Mouse (Mus musculus): Measurements from ENCODE around the gene Pdcd1lg2. TPM values are rescaled to one million over a fixed set of nuclear protein-coding genes. Genes with fewer than 3 reads are reported as not detected.

The Pdcd1lg2 gene
- polyA plus RNA-seq (2015; fragmentation: Nextera tagmentation; extraction: Ambion mirVana) = 0.21 TPM in 1 of 2 replicates, not detected in the other

GRCm38 (mm10) chr19:29410619-29411018 is at the start of gene Pdcd1lg2:
Pdcd1lg2 (plus strand) TSS chr19:29410919.
- no peak within 1 kb of the TSS for H3K4me3 ChIP-seq (ENCODE audit: low read length)

GRCm38 (mm10) chr19:29361468-29362130 is 49.1 kb upstream of the Pdcd1lg2 start:
- peaks cover 7% of the 10 kb centered on the region; the same call in 1 of the 2 replicates for H3K4me1 ChIP-seq (replicated peaks; ENCODE audit: control insufficient read depth, insufficient read depth, low read length)
- ATAC-seq (ENCODE audit: low read depth) = peak; percentile 100
- peak overlapping the region; percentile 75 for H3K4me3 ChIP-seq (ENCODE audit: low read length)
- peak overlapping the region; percentile 84 for H3K9ac ChIP-seq (ENCODE audit: low read length)
- no peaks in the 10 kb centered on the region for H3K36me3 ChIP-seq (ENCODE audit: control insufficient read depth, insufficient read depth, low read length)
- H3K27me3 ChIP-seq (ENCODE audit: control insufficient read depth, insufficient read depth, low read depth, low read length) = no peaks in the 10 kb centered on the region
- 0 out of 2 replicates have a peak overlapping the region, but pooled peaks have one; percentile 13 for H3K27ac ChIP-seq (ENCODE audit: low read length)
- no peaks in the 10 kb centered on the region for H3K9me3 ChIP-seq (ENCODE audit: control insufficient read depth, low read length)
- WGBS = 2% methylated on average over 33 of the region's 33 CpGs
- H3K4me2 ChIP-seq (ENCODE audit: low read depth, low read length) = peak overlapping the region; percentile 86

More at GRCm38 (mm10) chr19:29410619-29411018, at the start of gene Pdcd1lg2:
- ATAC-seq (ENCODE audit: low read depth) = no peak
- Histone ChIP-seq H3K36me3 (ENCODE audit: control insufficient read depth, insufficient read depth, low read length) (no peaks in the 10 kb centered on the region), H3K4me1 (replicated peaks; ENCODE audit: control insufficient read depth, insufficient read depth, low read length) (peaks cover 4% of the 10 kb centered on the region), H3K9me3 (ENCODE audit: control insufficient read depth, low read length) (no peaks in the 10 kb centered on the region), H3K9ac (ENCODE audit: low read length) (no peak within 1 kb of the TSS), H3K27me3 (ENCODE audit: control insufficient read depth, insufficient read depth, low read depth, low read length) (no peaks in the 10 kb centered on the region), H3K27ac (ENCODE audit: low read length) (no peak within 1 kb of the TSS), H3K4me2 (ENCODE audit: low read depth, low read length) (no peak within 1 kb of the TSS)
- WGBS = 79% methylated on average over 4 of the region's 4 CpGs

GRCm38 (mm10) chr19:29362173-29362930 is 48.4 kb upstream of the Pdcd1lg2 start:
- peak overlapping the region; percentile 86 for H3K4me2 ChIP-seq (ENCODE audit: low read depth, low read length)
- H3K27me3 ChIP-seq (ENCODE audit: control insufficient read depth, insufficient read depth, low read depth, low read length) = no peaks in the 10 kb centered on the region
- ATAC-seq (ENCODE audit: low read depth) = no peak
- no peak overlapping the region for H3K27ac ChIP-seq (ENCODE audit: low read length)
- no peaks in the 10 kb centered on the region for H3K9me3 ChIP-seq (ENCODE audit: control insufficient read depth, low read length)
- H3K9ac ChIP-seq (ENCODE audit: low read length) = peak overlapping the region; percentile 84
- peak overlapping the region; percentile 75 for H3K4me3 ChIP-seq (ENCODE audit: low read length)
- H3K36me3 ChIP-seq (ENCODE audit: control insufficient read depth, insufficient read depth, low read length) = no peaks in the 10 kb centered on the region
- H3K4me1 ChIP-seq (replicated peaks; ENCODE audit: control insufficient read depth, insufficient read depth, low read length) = peaks cover 10% of the 10 kb centered on the region; the same call in 1 of the 2 replicates
- 30% methylated on average over 13 of the region's 13 CpGs for WGBS

GRCm38 (mm10) chr19:29363557-29363956 is 47.2 kb upstream of the Pdcd1lg2 start:
- no peaks in the 10 kb centered on the region for H3K9me3 ChIP-seq (ENCODE audit: control insufficient read depth, low read length)
- WGBS = 78% methylated on average over 7 of the region's 7 CpGs
- H3K4me1 ChIP-seq (replicated peaks; ENCODE audit: control insufficient read depth, insufficient read depth, low read length) = peaks cover 12% of the 10 kb centered on the region; the same call in 1 of the 2 replicates
- no peak overlapping the region for H3K4me2 ChIP-seq (ENCODE audit: low read depth, low read length)
- no peak overlapping the region for H3K9ac ChIP-seq (ENCODE audit: low read length)
- no peaks in the 10 kb centered on the region for H3K36me3 ChIP-seq (ENCODE audit: control insufficient read depth, insufficient read depth, low read length)
- H3K27ac ChIP-seq (ENCODE audit: low read length) = no peak overlapping the region
- ATAC-seq (ENCODE audit: low read depth) = no peak
- no peaks in the 10 kb centered on the region for H3K27me3 ChIP-seq (ENCODE audit: control insufficient read depth, insufficient read depth, low read depth, low read length)
- H3K4me3 ChIP-seq (ENCODE audit: low read length) = no peak overlapping the region

GRCm38 (mm10) chr19:29364076-29364475 is 46.6 kb upstream of the Pdcd1lg2 start:
- Histone ChIP-seq H3K4me2 (ENCODE audit: low read depth, low read length) (no peak overlapping the region), H3K27ac (ENCODE audit: low read length) (no peak overlapping the region), H3K9ac (ENCODE audit: low read length) (no peak overlapping the region), H3K27me3 (ENCODE audit: control insufficient read depth, insufficient read depth, low read depth, low read length) (no peaks in the 10 kb centered on the region), H3K36me3 (ENCODE audit: control insufficient read depth, insufficient read depth, low read length) (no peaks in the 10 kb centered on the region), H3K4me1 (replicated peaks; ENCODE audit: control insufficient read depth, insufficient read depth, low read length) (peaks cover 12% of the 10 kb centered on the region; the same call in 1 of the 2 replicates), H3K4me3 (ENCODE audit: low read length) (no peak overlapping the region), H3K9me3 (ENCODE audit: control insufficient read depth, low read length) (no peaks in the 10 kb centered on the region)
- ATAC-seq (ENCODE audit: low read depth) = no peak
- WGBS = 78% methylated on average over 5 of the region's 5 CpGs

GRCm38 (mm10) chr19:29365105-29365504 is 45.6 kb upstream of the Pdcd1lg2 start:
- Histone ChIP-seq H3K27me3 (ENCODE audit: control insufficient read depth, insufficient read depth, low read depth, low read length) (no peaks in the 10 kb centered on the region), H3K9me3 (ENCODE audit: control insufficient read depth, low read length) (no peaks in the 10 kb centered on the region), H3K4me3 (ENCODE audit: low read length) (no peak overlapping the region), H3K36me3 (ENCODE audit: control insufficient read depth, insufficient read depth, low read length) (no peaks in the 10 kb centered on the region), H3K9ac (ENCODE audit: low read length) (no peak overlapping the region), H3K4me1 (replicated peaks; ENCODE audit: control insufficient read depth, insufficient read depth, low read length) (peaks cover 12% of the 10 kb centered on the region; the same call in 1 of the 2 replicates), H3K27ac (ENCODE audit: low read length) (no peak overlapping the region), H3K4me2 (ENCODE audit: low read depth, low read length) (no peak overlapping the region)
- 36% methylated on average over 3 of the region's 3 CpGs for WGBS
- ATAC-seq (ENCODE audit: low read depth) = no peak

GRCm38 (mm10) chr19:29366226-29366968 is 44.3 kb upstream of the Pdcd1lg2 start:
- H3K4me3 ChIP-seq (ENCODE audit: low read length) = peak overlapping the region; percentile 60
- no peaks in the 10 kb centered on the region for H3K9me3 ChIP-seq (ENCODE audit: control insufficient read depth, low read length)
- H3K4me1 ChIP-seq (replicated peaks; ENCODE audit: control insufficient read depth, insufficient read depth, low read length) = peaks cover 8% of the 10 kb centered on the region; the same call in 1 of the 2 replicates
- H3K27ac ChIP-seq (ENCODE audit: low read length) = no peak overlapping the region
- WGBS = 46% methylated on average over 20 of the region's 20 CpGs
- H3K9ac ChIP-seq (ENCODE audit: low read length) = peak overlapping the region; percentile 49
- H3K27me3 ChIP-seq (ENCODE audit: control insufficient read depth, insufficient read depth, low read depth, low read length) = no peaks in the 10 kb centered on the region
- H3K36me3 ChIP-seq (ENCODE audit: control insufficient read depth, insufficient read depth, low read length) = no peaks in the 10 kb centered on the region
- peak overlapping the region; percentile 84 for H3K4me2 ChIP-seq (ENCODE audit: low read depth, low read length)
- no peak for ATAC-seq (ENCODE audit: low read depth)

GRCm38 (mm10) chr19:29366969-29367622 is 43.6 kb upstream of the Pdcd1lg2 start, which contains the start of the genes Plgrkt and Cd274:
Plgrkt (minus strand) TSS chr19:29367390.
Cd274 (plus strand) TSS chr19:29367455.
- ATAC-seq (ENCODE audit: low read depth) = peak; percentile 84
- Histone ChIP-seq H3K27ac (ENCODE audit: low read length) (no peak within 1 kb of the TSS), H3K36me3 (ENCODE audit: control insufficient read depth, insufficient read depth, low read length) (no peaks in the 10 kb centered on the region), H3K4me2 (ENCODE audit: low read depth, low read length) (peak within 1 kb of the TSS; percentile 84), H3K4me1 (replicated peaks; ENCODE audit: control insufficient read depth, insufficient read depth, low read length) (peaks cover 7% of the 10 kb centered on the region; the same call in 1 of the 2 replicates), H3K4me3 (ENCODE audit: low read length) (peak within 1 kb of the TSS; percentile 60), H3K27me3 (ENCODE audit: control insufficient read depth, insufficient read depth, low read depth, low read length) (no peaks in the 10 kb centered on the region), H3K9me3 (ENCODE audit: control insufficient read depth, low read length) (no peaks in the 10 kb centered on the region), H3K9ac (ENCODE audit: low read length) (peak within 1 kb of the TSS; percentile 49)
- WGBS = 3% methylated on average over 26 of the region's 26 CpGs

All from lung, embryonic 16.5 days (tissue).